Mouse (Mus musculus) small intestine, adult 2 months (tissue): Measurements from ENCODE around the gene Zfp329.

Experiments
- CTCF ChIP-seq: fragments of 200-500 bp; IDR thresholded peaks from 2 replicates; pipeline ENCODE4 v1.5.1; 2012; ENCODE audit warnings: low read depth, mild to moderate bottlenecking, control low read depth, inconsistent platforms, low read length, moderate library complexity, mixed read lengths; ENCODE audit not compliant: insufficient replicate concordance, insufficient read length; ENCODE audit errors: extremely low read depth
- POLR2A ChIP-seq: fragments of 200-500 bp; IDR thresholded peaks from 2 replicates; pipeline ENCODE4 v1.6.1; 2012; ENCODE audit warnings: low read depth, mild to moderate bottlenecking, control low read depth, inconsistent platforms, low read length, moderate library complexity

GRCm38 (mm10) chr7:12802866-12803726 is 15.6 kb downstream of the Zfp329 start, which contains the start of gene Zscan18:
- TF ChIP-seq CTCF (no peak), POLR2A (no peak)
